Comparison of ENCODE assay signal across 8 mouse cellular contexts in the genomic region with DNA sequence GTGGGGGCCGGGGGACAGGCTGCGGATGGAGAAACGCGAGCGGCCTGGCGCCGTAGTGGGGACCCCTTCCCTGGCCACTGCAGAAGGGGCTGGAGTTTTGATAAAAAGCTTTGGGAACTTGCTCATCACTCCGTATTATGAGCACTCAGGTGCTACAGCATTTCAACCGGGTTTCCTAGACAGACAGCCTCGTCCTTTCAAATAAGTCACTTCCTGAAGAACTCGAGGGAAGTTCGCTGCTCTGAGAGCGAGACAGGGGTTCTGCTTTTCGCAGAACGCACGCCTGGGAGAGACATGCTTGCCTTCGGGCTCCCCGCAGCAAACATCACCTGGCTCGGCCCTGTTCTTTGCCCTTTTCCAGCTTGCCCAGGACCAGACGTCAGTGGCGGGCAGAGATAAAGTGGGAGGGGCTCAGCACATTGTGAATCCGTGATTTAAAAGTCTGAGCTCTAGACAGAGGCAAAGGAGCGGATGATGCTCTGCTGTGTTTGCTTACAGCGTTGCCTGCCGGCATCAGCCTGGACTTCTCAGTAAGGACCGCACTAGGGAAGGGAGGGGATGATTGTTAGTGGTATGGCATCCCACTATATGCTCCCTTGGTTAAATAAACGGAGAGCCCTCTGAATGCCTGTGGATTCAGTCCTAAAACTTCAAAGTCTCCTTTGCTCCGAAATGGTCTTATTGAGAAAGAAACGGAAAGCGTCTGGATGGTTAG. TPM values are rescaled to one million over a fixed set of nuclear protein-coding genes. Genes with fewer than 3 reads are reported as not detected.
DNase-seq lines count a peak whose midpoint lies in the region; ATAC-seq and TF ChIP-seq lines count a peak whose summit lies in the region.

No protein-coding gene starts in this region.

- peak overlapping the region; percentile 85 for H3K4me2 ChIP-seq in lung, embryonic 14.5 days
- peak overlapping the region; percentile 99 for H3K4me2 ChIP-seq in forebrain, embryonic 13.5 days
- H3K4me2 ChIP-seq in limb, embryonic 14.5 days (replicated peaks; ENCODE audit: low read depth, low read length, severe bottlenecking) = peak overlapping the region; percentile 96
- peak overlapping the region; percentile 99 for H3K4me2 ChIP-seq in stomach, embryonic 15.5 days

- no peaks in the 10 kb centered on the region for H3K9me3 ChIP-seq in lung, embryonic 14.5 days (ENCODE audit: low read depth, low read length)
- no peaks in the 10 kb centered on the region for H3K9me3 ChIP-seq in forebrain, embryonic 13.5 days (replicated peaks)
- no peaks in the 10 kb centered on the region for H3K9me3 ChIP-seq in limb, embryonic 14.5 days (ENCODE audit: control insufficient read depth, low read length)
- H3K9me3 ChIP-seq in stomach, embryonic 15.5 days = no peaks in the 10 kb centered on the region

- no peaks in the 10 kb centered on the region for H3K36me3 ChIP-seq in lung, embryonic 14.5 days (ENCODE audit: insufficient read depth)
- H3K36me3 ChIP-seq in forebrain, embryonic 13.5 days (ENCODE audit: poor library complexity, severe bottlenecking) = no peaks in the 10 kb centered on the region
- H3K36me3 ChIP-seq in limb, embryonic 14.5 days (ENCODE audit: control insufficient read depth, insufficient read depth, low read length) = no peaks in the 10 kb centered on the region
- H3K36me3 ChIP-seq in stomach, embryonic 15.5 days = no peaks in the 10 kb centered on the region

- no peaks in the 10 kb centered on the region for H3K4me1 ChIP-seq in lung, embryonic 14.5 days (ENCODE audit: insufficient read depth)
- peaks cover 16% of the 10 kb centered on the region for H3K4me1 ChIP-seq in forebrain, embryonic 13.5 days
- H3K4me1 ChIP-seq in limb, embryonic 14.5 days (ENCODE audit: control insufficient read depth, insufficient read depth, low read length) = peaks cover 33% of the 10 kb centered on the region
- H3K4me1 ChIP-seq in stomach, embryonic 15.5 days = peaks cover 13% of the 10 kb centered on the region

- intact Hi-C loops in left cerebral cortex, postnatal 10 days (cut with DNase I) = no loop called here

- peak; percentile 39 for DNase-seq in lung, embryonic 14.5 days
- DNase-seq in lung, postnatal 25 days (ENCODE audit: low spot score) = no peak
- no peak for DNase-seq in limb, embryonic 14.5 days (ENCODE audit: low spot score)
- no peak for DNase-seq in left cerebral cortex, postnatal 10 days (ENCODE audit: extremely low spot score in 1 of 2, low spot score in 2 of 2)
- DNase-seq in gastrocnemius, adult 18-20 months (ENCODE audit: low spot score) = no peak
- DNase-seq in layer of hippocampus, adult 11-12 months (ENCODE audit: low spot score) = no peak

- ATAC-seq in lung, embryonic 14.5 days (ENCODE audit: insufficient read depth) = no peak
- no peak for ATAC-seq in forebrain, embryonic 13.5 days
- no peak for ATAC-seq in limb, embryonic 14.5 days (ENCODE audit: low FRiP score, low read depth)
- ATAC-seq in stomach, embryonic 15.5 days (ENCODE audit: insufficient read depth, low FRiP score, low read depth) = no peak

- H3K9ac ChIP-seq in lung, embryonic 14.5 days = peak overlapping the region; percentile 54
- peak overlapping the region; percentile 62 for H3K9ac ChIP-seq in forebrain, embryonic 13.5 days
- peak overlapping the region; percentile 51 for H3K9ac ChIP-seq in limb, embryonic 14.5 days (ENCODE audit: low read depth, low read length, severe bottlenecking)
- no peak overlapping the region for H3K9ac ChIP-seq in stomach, embryonic 15.5 days

- TF ChIP-seq CTCF in lung, embryonic 14.5 days (IDR thresholded peaks at IDR 0.05; ENCODE audit: low read depth) = no peak

- 0 out of 2 replicates have a peak overlapping the region, but pooled peaks have one; percentile 21 for H3K27ac ChIP-seq in lung, embryonic 14.5 days (ENCODE audit: low read depth)
- no peak overlapping the region for H3K27ac ChIP-seq in forebrain, embryonic 13.5 days
- H3K27ac ChIP-seq in limb, embryonic 14.5 days (replicated peaks; ENCODE audit: low read depth, low read length) = no peak overlapping the region
- H3K27ac ChIP-seq in stomach, embryonic 15.5 days = no peak overlapping the region

- peaks cover 47% of the 10 kb centered on the region for H3K27me3 ChIP-seq in lung, embryonic 14.5 days (ENCODE audit: insufficient read depth, low read length)
- H3K27me3 ChIP-seq in forebrain, embryonic 13.5 days = peaks cover 60% of the 10 kb centered on the region
- H3K27me3 ChIP-seq in limb, embryonic 14.5 days (ENCODE audit: control insufficient read depth, insufficient read depth, low read length) = peaks cover 42% of the 10 kb centered on the region
- peaks cover 36% of the 10 kb centered on the region for H3K27me3 ChIP-seq in stomach, embryonic 15.5 days (replicated peaks)

- WGBS in lung, embryonic 14.5 days = 8% methylated on average over 30 of the region's 30 CpGs
- WGBS in forebrain, embryonic 13.5 days = 8% methylated on average over 30 of the region's 30 CpGs
- 6% methylated on average over 30 of the region's 30 CpGs for WGBS in limb, embryonic 14.5 days
- 8% methylated on average over 30 of the region's 30 CpGs for WGBS in stomach, embryonic 15.5 days

- TF ChIP-seq POLR2A in limb, embryonic 14.5 days (IDR thresholded peaks at IDR 0.05; ENCODE audit: borderline replicate concordance, extremely low read depth, insufficient read depth, insufficient read length) = no peak

- peak overlapping the region; percentile 49 for H3K4me3 ChIP-seq in lung, embryonic 14.5 days (ENCODE audit: low read depth, low read length)
- H3K4me3 ChIP-seq in forebrain, embryonic 13.5 days = peak overlapping the region; percentile 52
- peak overlapping the region; percentile 49 for H3K4me3 ChIP-seq in limb, embryonic 14.5 days (replicated peaks; ENCODE audit: low read length)
- peak overlapping the region; percentile 51 for H3K4me3 ChIP-seq in stomach, embryonic 15.5 days (replicated peaks)

RNA-seq across cellular contexts. Expression of a gene that starts 0.7 kb away (rescaled TPM):
- polyA plus RNA-seq in lung, embryonic 14.5 days (2014; fragmentation: Nextera tagmentation; extraction: Ambion mirVana) = 10.3 and 11.5 TPM in 2 replicates
- 0.23 and 0.60 TPM in 2 replicates for polyA plus RNA-seq in forebrain, embryonic 13.5 days (2015; fragmentation: Nextera tagmentation; extraction: Ambion mirVana)
- polyA plus RNA-seq in limb, embryonic 14.5 days (2012; rRNA removed) = 5.9 and 6.4 TPM in 2 replicates
- polyA plus RNA-seq in limb, embryonic 14.5 days (2014; fragmentation: Nextera tagmentation; extraction: Ambion mirVana) = 4.3 and 5.6 TPM in 2 replicates
- polyA plus RNA-seq in stomach, embryonic 15.5 days (2015; fragmentation: Nextera tagmentation; extraction: Ambion mirVana) = 2.4 and 2.6 TPM in 2 replicates
- under 1 TPM; 0.15 to 0.30 TPM for total RNA-seq in left cerebral cortex, postnatal 10 days (2021)
- not detected for total RNA-seq in gastrocnemius, adult 18-20 months (2021)

RNA-seq across cellular contexts. Expression of a gene that starts 48.7 kb away (rescaled TPM):
- polyA plus RNA-seq in lung, embryonic 14.5 days (2014; fragmentation: Nextera tagmentation; extraction: Ambion mirVana) = 1.3 and 2.0 TPM in 2 replicates
- polyA plus RNA-seq in forebrain, embryonic 13.5 days (2015; fragmentation: Nextera tagmentation; extraction: Ambion mirVana) = 0.19 and 0.31 TPM in 2 replicates
- polyA plus RNA-seq in limb, embryonic 14.5 days (2012; rRNA removed) = 2.6 and 3.3 TPM in 2 replicates
- polyA plus RNA-seq in limb, embryonic 14.5 days (2014; fragmentation: Nextera tagmentation; extraction: Ambion mirVana) = 2.2 and 3.9 TPM in 2 replicates
- 1.6 and 1.7 TPM in 2 replicates for polyA plus RNA-seq in stomach, embryonic 15.5 days (2015; fragmentation: Nextera tagmentation; extraction: Ambion mirVana)
- total RNA-seq in left cerebral cortex, postnatal 10 days (2021) = under 1 TPM; 0.84 to 0.85 TPM
- total RNA-seq in gastrocnemius, adult 18-20 months (2021) = not detected

RNA-seq across cellular contexts. Expression of a gene that starts 52.8 kb away (rescaled TPM):
- polyA plus RNA-seq in lung, embryonic 14.5 days (2014; fragmentation: Nextera tagmentation; extraction: Ambion mirVana) = 25.0 and 25.2 TPM in 2 replicates
- polyA plus RNA-seq in forebrain, embryonic 13.5 days (2015; fragmentation: Nextera tagmentation; extraction: Ambion mirVana) = 25.1 and 26.4 TPM in 2 replicates
- polyA plus RNA-seq in limb, embryonic 14.5 days (2012; rRNA removed) = 15.4 and 16.0 TPM in 2 replicates
- polyA plus RNA-seq in limb, embryonic 14.5 days (2014; fragmentation: Nextera tagmentation; extraction: Ambion mirVana) = 23.4 and 24.0 TPM in 2 replicates
- 19.5 and 23.6 TPM in 2 replicates for polyA plus RNA-seq in stomach, embryonic 15.5 days (2015; fragmentation: Nextera tagmentation; extraction: Ambion mirVana)
- total RNA-seq in left cerebral cortex, postnatal 10 days (2021) = 10 to 100 TPM; 39.0 to 44.1 TPM
- total RNA-seq in gastrocnemius, adult 18-20 months (2021) = 10 to 100 TPM; 24.8 to 25.6 TPM
